Mouse (Mus musculus) cerebellum, adult (tissue): ENCODE measurements around the gene Ccnt1.

Source experiments
- ATAC-seq: cut with Nextera tagmentation; 2 replicates; pipeline ENCODE4 v1.9.2; 2017; ENCODE audit warnings: mild to moderate bottlenecking, moderate library complexity, mixed read lengths; ENCODE audit not compliant: insufficient number of reproducible peaks, low FRiP score, low TSS enrichment

Ccnt1 gene

DNA sequence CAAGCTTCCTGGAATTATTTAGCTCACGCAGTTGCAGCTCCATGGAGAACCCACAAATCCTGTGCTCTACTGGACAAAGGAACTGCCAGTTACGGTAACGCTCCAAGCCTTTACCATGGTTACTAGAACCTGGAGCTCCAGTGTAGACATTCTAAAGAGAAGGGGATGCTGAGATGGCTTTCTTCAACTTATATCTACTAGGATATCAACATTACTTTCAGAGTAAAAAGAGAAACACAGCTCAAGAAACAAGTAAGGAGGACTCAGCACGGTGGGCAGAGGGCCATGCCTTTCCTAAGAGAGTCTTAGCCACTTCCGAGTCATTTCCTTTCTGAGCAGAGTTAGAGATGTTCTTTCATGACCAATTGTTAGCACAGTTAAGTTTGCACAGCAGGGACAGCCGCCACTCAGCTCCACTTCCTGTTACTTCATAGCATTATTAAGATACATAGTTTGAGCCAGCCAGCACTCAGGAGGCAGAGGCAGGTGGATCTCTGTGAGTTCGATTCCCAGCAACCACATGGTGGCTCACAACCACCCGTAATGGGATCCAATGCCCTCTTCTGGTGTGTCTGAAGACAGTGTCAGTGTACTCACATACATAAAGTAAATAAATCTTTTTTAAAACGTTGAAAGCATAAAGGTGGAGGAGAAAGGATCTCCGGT lies at the start of gene Ccnt1, which contains the start of gene 4930415O20Rik:
TSS of gene Ccnt1 (minus strand) at position 51 of the 666 bp plus-strand sequence.
TSS of gene 4930415O20Rik (plus strand) at position 132 of the 666 bp plus-strand sequence.
- ATAC-seq, result no peak

DNA sequence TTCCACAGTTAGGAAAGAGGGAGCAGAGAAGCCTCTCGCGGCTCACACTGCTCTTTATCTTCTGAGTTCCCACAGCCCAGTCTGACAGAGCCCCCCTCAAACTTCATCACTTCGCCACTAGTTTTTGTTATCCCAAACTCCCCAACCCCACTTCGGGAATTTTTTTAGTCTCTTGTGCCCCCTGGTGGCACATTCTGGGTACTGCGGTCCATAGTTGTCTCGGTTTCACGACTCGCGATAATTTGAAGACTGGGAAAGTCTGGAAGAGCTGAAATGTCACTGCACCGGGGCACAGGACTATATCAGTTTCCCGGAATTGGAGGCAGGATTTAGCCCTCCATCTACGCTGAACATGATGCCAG lies 46.4 kb upstream of the Ccnt1 start:
- no peak; the same call in 1 of the 2 replicates for ATAC-seq

DNA sequence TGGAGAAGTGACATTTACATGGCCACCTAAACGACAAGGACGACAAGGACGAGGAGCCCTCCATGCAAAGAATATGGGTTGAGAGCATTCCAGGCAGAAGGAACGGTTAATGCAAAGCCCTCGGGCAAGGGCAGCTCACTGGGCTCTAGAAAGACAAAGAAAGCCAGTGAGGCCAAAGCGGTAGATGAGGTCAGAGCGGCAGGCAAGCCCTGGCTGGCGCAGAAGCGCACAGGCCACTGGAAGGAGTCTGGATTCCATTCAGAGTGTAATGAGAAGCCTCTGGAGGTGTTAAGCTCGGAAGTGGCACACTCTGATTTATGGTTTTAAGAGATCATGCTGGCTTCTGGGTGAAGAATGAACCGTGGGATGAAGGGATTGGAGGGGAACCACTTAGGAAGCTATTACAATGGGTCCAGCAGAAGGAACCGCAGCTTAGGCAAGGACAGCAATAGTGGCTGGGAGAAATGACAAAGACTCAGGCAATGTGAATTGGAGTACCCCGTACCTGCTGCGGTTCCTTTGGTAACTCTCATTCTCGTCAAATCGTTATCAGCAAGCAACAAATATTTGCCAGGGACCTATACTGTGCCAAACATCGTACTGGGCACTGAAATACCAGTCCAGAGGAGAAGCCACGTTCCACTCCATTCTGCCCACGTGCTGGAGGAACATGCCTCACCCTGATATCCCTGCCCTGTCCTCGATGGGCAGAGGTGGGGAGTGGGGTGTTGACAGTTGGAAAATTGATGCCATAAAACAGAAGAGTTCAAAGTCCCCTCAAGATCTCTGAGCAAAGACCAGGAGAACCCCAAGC lies 45.8 kb upstream of the Ccnt1 start:
- no peak for ATAC-seq

DNA sequence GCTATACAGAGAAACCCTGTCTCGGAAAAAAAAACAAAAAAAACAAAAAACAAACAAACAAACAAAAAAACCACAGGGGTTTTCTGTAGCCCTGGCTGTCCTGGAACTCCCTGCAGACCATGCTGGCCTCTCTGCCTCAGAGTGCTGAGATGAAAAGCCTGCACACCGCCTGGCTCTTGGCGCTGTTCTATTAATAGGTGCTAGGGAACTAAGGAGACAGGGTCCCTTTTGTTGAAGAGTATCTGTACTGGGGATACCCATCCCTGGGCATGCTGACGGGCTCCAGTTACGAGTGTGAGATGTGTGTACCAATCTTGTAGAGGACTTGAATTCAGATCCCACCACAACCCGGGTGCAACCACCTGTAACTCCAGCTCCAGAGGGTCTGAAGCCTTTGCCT lies 45.0 kb upstream of the Ccnt1 start:
- ATAC-seq, result no peak

DNA sequence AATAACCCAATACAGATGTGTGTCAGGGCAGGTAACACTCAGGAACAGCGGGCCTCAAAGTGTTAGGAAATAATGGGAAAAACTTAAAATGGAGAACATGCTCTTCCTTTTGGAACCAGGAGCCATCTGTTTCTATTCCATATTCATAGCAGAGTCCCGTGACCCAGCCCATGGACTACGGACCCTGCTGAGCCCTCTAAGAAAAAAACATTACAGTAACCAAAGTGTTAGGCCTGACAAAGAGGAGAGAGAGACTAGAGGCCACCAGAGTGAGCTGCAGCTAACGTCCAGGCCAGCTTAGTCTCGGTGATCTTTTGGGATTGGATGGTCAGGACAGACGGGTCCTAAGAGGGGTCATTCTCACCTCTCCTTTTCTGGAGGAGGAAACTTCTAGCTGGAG lies 44.2 kb upstream of the Ccnt1 start:
- no peak for ATAC-seq

DNA sequence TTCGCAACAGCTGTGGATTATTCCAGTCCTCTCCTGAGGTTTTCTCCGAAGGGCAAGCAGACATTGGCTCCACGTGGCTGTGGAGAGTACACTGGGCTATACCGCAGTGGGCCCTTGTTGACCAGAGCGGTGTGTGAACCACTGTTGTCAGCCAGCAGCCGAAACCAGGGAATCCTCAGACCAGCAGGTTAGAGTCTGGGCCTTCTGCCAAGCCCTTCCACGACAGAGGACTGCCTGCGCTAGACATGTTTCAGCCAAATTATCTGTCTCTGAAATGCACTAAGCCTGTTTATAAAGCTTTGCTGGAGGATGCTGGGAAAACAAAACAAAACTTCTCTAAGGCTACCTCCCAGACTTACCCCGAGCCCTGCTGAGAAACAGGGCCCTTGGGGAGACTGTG lies 43.8 kb upstream of the Ccnt1 start:
- 0 out of 2 replicates have a peak, but pooled peaks have one; percentile 56 for ATAC-seq

DNA sequence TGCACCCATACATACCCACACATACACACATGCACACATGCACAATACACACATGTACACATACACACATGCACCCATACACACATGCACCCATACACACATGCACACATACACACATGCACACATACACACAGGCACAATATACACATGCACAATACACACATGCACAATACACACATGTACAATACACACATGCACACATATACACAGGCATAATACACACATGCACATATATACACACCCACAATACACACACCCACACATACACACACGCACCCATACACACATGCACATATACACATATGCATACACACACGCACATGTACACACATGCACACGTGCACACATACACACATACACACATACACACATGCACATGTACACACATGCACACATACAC lies 41.5 kb upstream of the Ccnt1 start:
- ATAC-seq, result no peak

DNA sequence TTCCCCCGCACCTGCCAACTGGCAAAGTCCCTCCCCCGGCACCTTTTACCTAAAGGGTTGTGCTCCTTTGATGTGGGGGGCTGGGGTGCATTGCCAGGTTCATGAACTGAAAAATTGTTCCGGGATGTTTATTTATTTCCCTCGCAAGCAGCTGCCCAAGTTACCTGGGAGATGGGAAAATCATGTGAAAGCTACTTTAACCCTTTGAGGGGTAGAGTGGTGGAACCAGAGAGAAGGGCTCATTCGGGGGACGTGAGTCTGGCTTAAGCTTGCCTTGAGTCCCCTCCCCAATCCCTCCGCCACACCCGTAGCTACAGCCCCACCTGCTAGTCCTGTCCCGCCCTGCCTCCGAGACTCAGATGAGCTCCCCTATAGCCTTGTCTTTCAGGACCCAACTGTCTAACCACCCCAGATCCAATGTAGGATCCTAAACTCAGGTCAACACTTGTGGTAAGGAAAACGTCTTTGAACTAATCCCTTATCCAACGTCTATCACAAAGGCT lies 39.5 kb upstream of the Ccnt1 start:
- no peak for ATAC-seq

DNA sequence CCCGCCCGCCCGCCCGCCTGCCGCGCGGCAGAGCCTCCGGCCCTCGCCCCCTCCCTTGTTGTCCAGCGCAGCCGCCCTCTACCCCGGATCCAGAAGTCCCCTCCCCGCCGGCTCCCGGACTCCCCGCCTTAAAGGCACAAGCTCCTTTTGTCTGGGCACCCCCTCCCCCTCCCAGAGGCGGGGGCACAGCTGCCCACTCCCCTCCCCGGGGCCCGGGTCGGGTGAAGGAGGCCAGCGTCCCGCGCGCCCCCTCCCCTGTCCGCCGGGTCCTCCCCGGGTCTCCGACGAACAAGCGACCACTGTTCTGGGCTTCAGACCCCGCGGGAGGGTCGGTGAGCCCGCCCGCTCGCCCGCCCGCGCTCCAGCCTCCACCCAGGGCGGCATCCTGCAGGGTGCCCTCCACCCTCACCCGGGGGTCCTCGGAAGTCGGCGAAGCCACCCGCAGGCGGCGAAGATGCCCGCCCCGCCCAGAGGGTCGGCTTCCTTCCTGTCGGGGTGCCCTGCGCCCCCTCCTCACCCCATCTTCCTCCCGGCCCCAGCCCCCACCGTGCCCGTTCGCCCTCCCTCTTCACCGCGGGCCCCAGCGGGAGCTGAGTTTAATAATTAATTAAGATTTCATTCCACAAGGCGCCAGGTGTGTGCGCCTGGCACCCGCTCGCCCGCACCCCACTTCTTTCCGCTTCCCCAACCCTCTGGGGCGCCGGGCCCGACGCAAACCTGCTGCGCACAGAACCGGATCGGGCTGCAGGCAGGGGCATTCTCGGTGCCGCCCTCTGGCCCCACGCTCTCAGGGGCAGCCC lies 38.8 kb upstream of the Ccnt1 start, which contains the start of gene Adcy6:
TSS of gene Adcy6 (minus strand) at position 746 of the 800 bp plus-strand sequence.
- ATAC-seq, result peak; percentile 39; the same call in 1 of the 2 replicates

DNA sequence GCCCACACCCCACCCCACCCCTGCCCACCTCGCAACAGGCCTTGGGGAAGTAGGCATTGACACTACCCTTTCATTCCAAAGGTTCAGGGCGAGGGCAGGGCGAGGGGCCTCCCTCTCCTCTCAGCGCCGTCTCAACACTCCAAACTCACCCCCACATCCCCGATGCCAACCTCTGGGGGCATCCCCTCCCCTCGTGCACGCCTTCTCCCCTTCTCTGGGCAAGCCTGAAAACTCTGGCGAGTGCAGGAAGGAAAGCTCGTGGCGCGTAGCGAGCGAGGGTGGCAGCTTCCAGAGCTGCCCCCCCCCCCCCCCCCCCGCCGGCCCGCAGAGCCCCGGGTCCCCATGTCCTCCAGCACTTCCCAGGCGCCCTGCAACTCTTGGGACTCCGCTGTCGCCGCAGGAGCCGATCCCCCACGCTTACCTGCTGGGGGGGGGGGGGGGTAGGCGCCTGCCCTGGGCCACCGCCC lies 38.1 kb upstream of the Ccnt1 start:
- no peak for ATAC-seq

DNA sequence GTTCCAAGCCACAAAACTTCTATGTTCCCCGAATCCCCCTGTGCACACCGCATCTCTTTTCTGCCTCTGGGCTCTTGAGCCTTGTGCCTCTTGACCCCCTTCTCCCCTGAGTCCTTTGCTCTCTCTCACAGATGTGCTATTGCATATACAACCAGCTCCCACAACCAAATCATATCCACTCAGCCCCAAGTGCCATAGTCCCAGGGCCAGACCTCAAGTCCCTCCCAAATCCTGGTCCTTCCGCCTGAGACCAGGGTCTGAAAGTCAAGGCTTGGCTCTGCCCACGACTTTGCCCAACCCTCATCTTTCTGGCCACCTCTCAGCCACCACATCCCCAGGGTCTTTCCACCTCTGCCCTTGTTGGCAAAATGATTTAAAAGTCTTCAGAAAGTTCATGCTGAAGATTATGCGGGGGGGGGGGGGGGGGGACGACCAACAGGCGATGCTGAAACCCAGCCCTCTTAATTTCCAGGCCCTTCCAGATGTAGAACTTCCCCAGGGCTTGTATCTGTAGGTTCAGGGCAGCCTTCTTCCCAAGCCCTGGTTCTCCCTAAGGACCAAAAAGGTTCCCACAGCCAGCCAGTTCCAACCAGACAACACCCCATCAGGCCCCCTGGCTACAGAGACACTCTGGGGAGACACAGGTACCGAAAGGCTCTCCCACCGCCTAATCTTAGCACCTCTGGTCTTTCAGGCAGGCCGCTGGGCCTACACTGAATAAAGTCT lies 37.5 kb upstream of the Ccnt1 start:
- 0 out of 2 replicates have a peak, but pooled peaks have one; percentile 27 for ATAC-seq

DNA sequence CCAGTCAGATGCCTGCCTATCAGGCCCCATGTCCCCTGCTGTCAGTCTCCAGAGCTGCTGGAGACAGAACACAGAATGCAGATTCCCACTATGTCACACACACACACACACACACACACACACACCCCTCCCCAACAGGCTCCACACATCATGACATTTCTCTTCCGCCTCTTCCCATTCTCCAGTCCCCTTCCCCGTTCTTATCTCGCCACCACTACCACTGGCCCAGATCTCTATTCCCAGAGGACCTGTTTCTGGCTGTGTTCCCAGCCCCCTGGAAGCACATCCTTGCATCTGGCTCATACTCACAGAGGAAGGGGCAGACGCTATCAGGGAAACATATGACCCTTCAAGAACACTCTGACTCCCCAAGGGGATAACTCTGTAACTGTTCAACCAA lies 36.8 kb upstream of the Ccnt1 start:
- ATAC-seq, result no peak

DNA sequence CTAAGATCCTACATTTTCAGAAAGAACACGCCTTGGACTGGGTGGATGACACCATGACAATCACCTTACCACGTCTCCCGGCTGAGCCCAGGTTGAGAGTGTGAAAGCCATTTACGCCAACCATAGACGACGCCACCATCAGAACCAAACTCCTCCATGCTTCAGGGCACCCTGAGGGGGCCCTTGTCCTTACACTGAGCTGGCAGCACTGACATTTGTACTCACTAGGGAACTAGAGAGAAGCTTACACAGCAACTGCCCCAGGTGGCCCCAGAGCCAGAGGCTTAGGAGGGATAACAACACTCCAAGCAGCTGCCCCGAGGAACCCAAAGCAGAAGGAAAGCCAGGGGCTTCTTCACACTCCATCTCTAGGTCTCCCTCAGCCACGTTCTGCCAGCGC lies 36.0 kb upstream of the Ccnt1 start:
- ATAC-seq, result no peak

DNA sequence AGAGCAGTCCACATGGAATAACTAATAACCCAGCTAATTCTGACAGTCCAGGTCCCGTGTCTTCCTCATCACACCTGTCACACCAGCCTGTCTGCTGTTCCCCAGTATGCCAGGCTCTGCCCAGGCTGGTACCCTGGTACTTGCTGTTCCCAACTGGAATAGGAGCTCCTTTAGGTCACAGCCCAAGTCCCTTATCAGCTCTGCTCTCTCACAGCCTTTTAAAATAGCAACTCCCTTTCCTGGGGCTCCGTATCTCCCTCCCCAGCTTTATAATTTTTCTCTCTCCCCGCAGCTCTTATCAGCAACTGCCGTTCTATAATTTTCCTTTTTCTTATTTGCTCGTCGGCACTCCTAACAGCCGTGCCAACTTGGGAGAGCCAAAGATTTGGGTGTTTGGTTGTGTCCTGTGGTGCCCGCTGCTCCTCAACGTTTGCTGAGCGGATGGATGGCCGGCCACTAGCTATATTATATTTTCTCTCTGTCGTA lies 35.4 kb upstream of the Ccnt1 start:
- no peak for ATAC-seq

DNA sequence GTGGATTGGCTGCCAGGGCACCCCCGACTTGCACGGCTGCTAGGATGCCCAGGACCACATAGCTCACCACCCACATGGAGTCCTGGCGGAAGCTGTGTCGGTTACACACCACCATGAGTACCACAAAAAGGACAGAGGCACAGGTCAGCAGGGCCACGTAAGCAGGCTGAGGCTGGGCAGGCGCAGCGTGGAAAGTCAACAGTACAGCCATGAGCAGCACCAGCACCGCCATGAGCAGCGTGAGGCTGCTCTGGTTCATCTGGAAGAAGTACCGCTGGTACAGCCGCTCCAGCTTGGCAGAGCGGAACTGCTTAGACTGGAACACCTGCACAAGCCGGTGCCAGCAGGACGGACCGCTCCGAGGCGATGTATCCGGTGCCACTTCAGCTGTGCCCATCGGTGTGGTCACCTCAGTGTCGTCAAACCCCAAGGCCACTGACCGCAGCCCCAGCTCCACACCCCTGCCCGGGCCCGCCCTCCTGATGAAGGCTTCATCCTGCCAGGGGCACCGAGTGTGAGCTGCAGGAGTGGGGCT lies 33.4 kb upstream of the Ccnt1 start:
- ATAC-seq, result no peak

DNA sequence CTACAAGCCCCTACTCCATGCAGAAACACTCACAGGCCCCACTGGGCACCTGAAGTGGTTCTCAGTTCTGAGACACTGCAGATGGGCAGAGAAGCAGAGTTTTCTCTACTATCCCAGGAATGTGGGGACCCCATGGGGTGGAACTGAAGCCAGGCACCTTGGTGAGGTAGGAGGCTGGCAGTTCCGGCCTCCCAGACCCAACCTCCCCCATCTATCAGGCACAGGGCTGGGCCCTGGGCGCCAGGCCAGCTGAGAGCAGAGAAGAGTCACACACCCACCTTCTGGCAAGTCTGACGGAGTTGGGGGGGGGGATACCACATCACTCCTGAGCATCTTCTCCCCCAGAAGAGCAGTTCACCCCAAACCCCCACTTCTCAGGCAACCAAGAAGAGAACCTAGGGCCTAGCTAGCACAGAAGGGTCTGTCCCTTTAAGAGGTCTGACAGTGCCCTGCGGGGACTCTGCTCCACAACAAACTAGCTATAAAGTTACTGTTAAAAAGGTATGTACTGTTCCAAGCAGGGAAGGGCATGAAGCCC lies 32.3 kb upstream of the Ccnt1 start:
- no peak for ATAC-seq

DNA sequence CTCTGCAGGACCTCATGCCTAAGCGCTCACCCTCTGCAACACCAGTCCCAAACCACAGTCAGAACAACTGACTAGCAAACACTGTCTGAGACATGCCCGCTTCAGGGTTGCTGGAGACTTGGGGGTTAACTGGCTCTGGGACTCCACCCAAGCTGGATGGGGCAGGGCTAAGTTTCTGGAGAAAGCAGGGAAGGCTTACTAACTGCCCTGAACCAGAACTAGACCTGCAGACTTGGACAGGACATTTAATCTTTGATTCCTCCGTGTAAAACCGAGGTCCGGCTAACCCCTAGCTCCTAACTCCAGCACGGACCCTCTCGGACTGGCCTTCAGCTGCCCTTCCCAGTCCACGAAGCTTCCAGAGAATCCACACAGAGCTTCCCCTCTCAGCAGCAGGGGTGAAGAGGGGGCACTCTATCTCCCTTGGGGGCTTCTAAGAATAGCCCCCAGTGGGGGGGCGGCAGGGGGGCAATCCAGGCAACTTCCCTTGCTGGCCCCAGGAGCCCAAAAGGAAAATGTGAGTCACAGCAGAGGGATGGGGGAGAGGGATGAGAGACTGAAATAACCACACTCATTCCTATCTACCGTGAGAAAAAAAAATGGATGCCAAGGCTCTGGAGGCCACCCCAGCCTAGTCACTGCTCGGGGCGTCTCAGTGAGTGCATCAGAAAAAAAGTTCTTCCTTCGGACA lies 31.6 kb upstream of the Ccnt1 start:
- ATAC-seq, result no peak

DNA sequence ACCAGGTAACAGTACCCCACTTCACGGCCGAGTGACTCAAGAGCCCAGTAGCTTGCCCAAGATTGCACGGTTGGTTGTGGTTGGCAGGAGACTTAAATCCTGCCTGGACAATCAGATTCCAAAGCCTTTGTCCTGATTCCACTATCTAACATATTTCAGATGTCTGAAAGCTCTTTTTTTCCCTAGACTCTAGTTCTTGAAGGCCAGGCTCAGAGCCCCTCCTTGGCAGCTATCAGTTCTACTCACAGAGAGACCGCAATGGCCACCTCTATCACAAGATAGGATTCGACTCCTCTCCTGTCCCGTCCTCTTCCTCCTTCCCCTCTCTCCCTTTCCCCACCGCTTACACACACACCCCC lies 31.1 kb upstream of the Ccnt1 start:
- no peak for ATAC-seq
